Comparison of ENCODE assay signal across 24 mouse cellular contexts in the genomic region with DNA sequence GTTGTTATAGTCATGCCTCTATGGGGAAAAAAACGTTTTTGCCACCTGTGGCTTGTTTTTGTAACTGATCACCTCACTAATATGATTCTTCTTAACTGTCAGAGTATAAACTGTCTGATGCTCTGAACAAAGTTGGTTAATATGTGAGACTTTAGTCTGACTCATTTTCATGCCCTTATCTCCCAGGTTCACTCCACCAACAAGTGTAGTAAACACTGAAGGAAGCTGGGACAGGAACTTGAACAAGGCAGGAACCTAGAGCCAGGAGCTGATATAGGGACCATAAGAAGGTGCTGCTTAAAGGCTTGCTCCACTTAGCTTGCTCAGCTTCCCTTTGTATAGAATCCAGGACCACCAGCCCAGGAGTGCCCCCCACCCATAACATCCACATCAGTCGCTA.
DNase-seq lines count a peak whose midpoint lies in the region; ATAC-seq and TF ChIP-seq lines count a peak whose summit lies in the region.
"Had no signal": no experiment of that assay in that cellular context is flagged by ENCODE, and none has a peak within 500 bp of the region (broad histone marks: within the 10 kb centered on the region; RNA-seq: fewer than 3 reads in every experiment).

No protein-coding gene starts in this region.

- DNase-seq in stomach, postnatal 0 days (ENCODE audit: low spot score): no peak
- no peak for DNase-seq in liver, embryonic 14.5 days (ENCODE audit: low read depth in 3 of 3, low spot score in 3 of 3)
- no peak for DNase-seq in right cerebral cortex, postnatal 14 days
- DNase-seq in urinary bladder, postnatal 10 days (ENCODE audit: low spot score): no peak
- DNase-seq in adrenal gland, adult 18-20 months (ENCODE audit: low spot score in 2 of 2): no peak
- DNase-seq: cerebellum, adult 11-12 months; cerebellum, postnatal 25 days; gastrocnemius, postnatal 36 days; kidney, adult 9 months; kidney, postnatal 25 days; left cerebral cortex, postnatal 4 days; lung, postnatal 10 days; right cerebral cortex, postnatal 25 days; thymus, postnatal 14 days had no signal

- H3K27me3 ChIP-seq in stomach, embryonic 15.5 days (replicated peaks): no peaks in the 10 kb centered on the region
- H3K27me3 ChIP-seq in stomach, postnatal 0 days (ENCODE audit: control insufficient read depth, insufficient read depth, low read length): no peaks in the 10 kb centered on the region
- H3K27me3 ChIP-seq in liver, embryonic 14.5 days (ENCODE audit: control insufficient read depth, insufficient read depth, low read length): no peaks in the 10 kb centered on the region
- H3K27me3 ChIP-seq in small intestine, adult 2 months (ENCODE audit: control insufficient read depth, insufficient read depth, low read length): no peaks in the 10 kb centered on the region
- H3K27me3 ChIP-seq: megakaryocyte, embryonic 14.5 days; neural tube, embryonic 15.5 days had no signal

- no peak for TF ChIP-seq POLR2A in bone marrow macrophage, adult 2 months (IDR thresholded peaks at IDR 0.05; ENCODE audit: borderline replicate concordance, low read depth, low read length)
- TF ChIP-seq POLR2A in small intestine, adult 2 months (IDR thresholded peaks at IDR 0.05; ENCODE audit: low read depth, low read length): no peak

- no peak overlapping the region for H3K9ac ChIP-seq in stomach, embryonic 15.5 days
- no peak overlapping the region for H3K9ac ChIP-seq in stomach, postnatal 0 days (ENCODE audit: low read length)
- no peak overlapping the region for H3K9ac ChIP-seq in liver, embryonic 14.5 days (replicated peaks)
- H3K9ac ChIP-seq: hindbrain, embryonic 14.5 days; neural tube, embryonic 15.5 days had no signal

- no peak for TF ChIP-seq EP300 in stomach, postnatal 0 days (optimal IDR thresholded peaks at IDR 0.05)
- peak; percentile 36; the same call in 1 of the 2 replicates for TF ChIP-seq EP300 in liver, embryonic 14.5 days (IDR thresholded peaks at IDR 0.05; ENCODE audit: low read depth)

- 72% methylated on average over 2 of the region's 2 CpGs for WGBS in stomach, embryonic 15.5 days
- 77% methylated on average over 2 of the region's 2 CpGs for WGBS in stomach, postnatal 0 days
- 55% methylated on average over 2 of the region's 2 CpGs for WGBS in liver, embryonic 14.5 days (ENCODE audit: insufficient replicate concordance)
- WGBS in small intestine, adult 2 months: 64% methylated on average over 2 of the region's 2 CpGs

- no peaks in the 10 kb centered on the region for H3K4me1 ChIP-seq in stomach, embryonic 15.5 days
- H3K4me1 ChIP-seq in stomach, postnatal 0 days (replicated peaks; ENCODE audit: control insufficient read depth, insufficient read depth): no peaks in the 10 kb centered on the region
- peaks cover 17% of the 10 kb centered on the region for H3K4me1 ChIP-seq in bone marrow macrophage, adult 2 months (ENCODE audit: control insufficient read depth, insufficient read depth, low read length)
- peaks cover 41 to 51% of the 10 kb centered on the region in 2 experiments for H3K4me1 ChIP-seq in liver, embryonic 14.5 days (replicated peaks; ENCODE audit: control insufficient read depth in 2 of 2, insufficient read depth in 2 of 2, low read length in 1 of 2)
- H3K4me1 ChIP-seq in small intestine, adult 2 months (ENCODE audit: control insufficient read depth, insufficient read depth, insufficient read length, low read length): no peaks in the 10 kb centered on the region
- H3K4me1 ChIP-seq: neural tube, embryonic 15.5 days had no signal

- TF ChIP-seq CTCF in stomach, postnatal 0 days (IDR thresholded peaks at IDR 0.05; ENCODE audit: low read depth): no peak
- no peak for TF ChIP-seq CTCF in bone marrow macrophage, adult 2 months (IDR thresholded peaks at IDR 0.05; ENCODE audit: low read depth, low read length)
- TF ChIP-seq CTCF in liver, embryonic 14.5 days (IDR thresholded peaks at IDR 0.05; ENCODE audit: low read depth): no peak
- TF ChIP-seq CTCF in small intestine, adult 2 months (IDR thresholded peaks at IDR 0.05; ENCODE audit: extremely low read depth, insufficient read length, insufficient replicate concordance, low read depth, low read length): no peak

- no peaks in the 10 kb centered on the region for H3K36me3 ChIP-seq in stomach, embryonic 15.5 days
- H3K36me3 ChIP-seq in stomach, postnatal 0 days (ENCODE audit: control insufficient read depth, insufficient read depth, low read length): no peaks in the 10 kb centered on the region
- no peaks in the 10 kb centered on the region for H3K36me3 ChIP-seq in liver, embryonic 14.5 days (replicated peaks; ENCODE audit: control insufficient read depth, insufficient read depth, low read depth)
- H3K36me3 ChIP-seq in small intestine, adult 2 months (ENCODE audit: control insufficient read depth, insufficient read depth, low read length): no peaks in the 10 kb centered on the region
- H3K36me3 ChIP-seq: heart, embryonic 10.5 days; neural tube, embryonic 15.5 days had no signal

- 0 out of 2 replicates have a peak overlapping the region, but pooled peaks have one; percentile 28 for H3K27ac ChIP-seq in stomach, embryonic 15.5 days
- H3K27ac ChIP-seq in stomach, postnatal 0 days (replicated peaks): no peak overlapping the region
- H3K27ac ChIP-seq in bone marrow macrophage, adult 2 months (ENCODE audit: insufficient read depth, low read depth, low read length): peak overlapping the region; percentile 85
- peak overlapping the region; percentile 69 for H3K27ac ChIP-seq in liver, embryonic 14.5 days
- peak overlapping the region; percentile 44 for H3K27ac ChIP-seq in small intestine, adult 2 months (ENCODE audit: insufficient read depth, low read depth, low read length)
- H3K27ac ChIP-seq: heart, embryonic 10.5 days; hindbrain, embryonic 14.5 days; neural tube, embryonic 15.5 days had no signal

- H3K9me3 ChIP-seq in stomach, embryonic 15.5 days: no peaks in the 10 kb centered on the region
- no peaks in the 10 kb centered on the region for H3K9me3 ChIP-seq in stomach, postnatal 0 days (ENCODE audit: control insufficient read depth, low read length)
- H3K9me3 ChIP-seq in liver, embryonic 14.5 days (ENCODE audit: control insufficient read depth, low read length): no peaks in the 10 kb centered on the region
- H3K9me3 ChIP-seq: heart, embryonic 10.5 days; megakaryocyte, embryonic 14.5 days; neural tube, embryonic 15.5 days had no signal

- H3K4me2 ChIP-seq in stomach, embryonic 15.5 days: no peak overlapping the region
- H3K4me2 ChIP-seq in stomach, postnatal 0 days (replicated peaks; ENCODE audit: low read depth): no peak overlapping the region
- no peak overlapping the region for H3K4me2 ChIP-seq in liver, embryonic 14.5 days (ENCODE audit: low read depth)
- H3K4me2 ChIP-seq: hindbrain, embryonic 14.5 days; neural tube, embryonic 15.5 days had no signal

- no peak for ATAC-seq in stomach, embryonic 15.5 days (ENCODE audit: insufficient read depth, low FRiP score, low read depth)
- ATAC-seq in stomach, postnatal 0 days (ENCODE audit: low FRiP score, low TSS enrichment): no peak
- ATAC-seq in liver, embryonic 14.5 days (ENCODE audit: insufficient read depth): peak; percentile 53
- ATAC-seq: forebrain, embryonic 14.5 days; midbrain, embryonic 16.5 days had no signal

- H3K4me3 ChIP-seq in stomach, embryonic 15.5 days (replicated peaks): no peak overlapping the region
- H3K4me3 ChIP-seq in stomach, postnatal 0 days (ENCODE audit: low read depth, low read length): no peak overlapping the region
- H3K4me3 ChIP-seq in bone marrow macrophage, adult 2 months (ENCODE audit: insufficient read depth, low read length): no peak overlapping the region
- no peak overlapping the region for H3K4me3 ChIP-seq in liver, embryonic 14.5 days (ENCODE audit: insufficient read depth in 1 of 2, low read depth in 2 of 2, low read length in 2 of 2)
- H3K4me3 ChIP-seq in small intestine, adult 2 months (ENCODE audit: low read depth, low read length): no peak overlapping the region
- H3K4me3 ChIP-seq: erythroblast, embryonic 14.5 days; heart, embryonic 10.5 days; megakaryocyte, embryonic 14.5 days; neural tube, embryonic 15.5 days had no signal
